Mouse (Mus musculus) adrenal gland, adult (tissue): ENCODE measurements around the gene Ctdsp1.

Source experiments
- DNase-seq, 2 experiments: peaks; one replicate each; pipeline ENCODE4 v3.0.0; 2022 to 2023; ENCODE audit warnings: low spot score in 1 of 2; ENCODE audit not compliant: inconsistent age in 2 of 2

Ctdsp1 gene

DNA sequence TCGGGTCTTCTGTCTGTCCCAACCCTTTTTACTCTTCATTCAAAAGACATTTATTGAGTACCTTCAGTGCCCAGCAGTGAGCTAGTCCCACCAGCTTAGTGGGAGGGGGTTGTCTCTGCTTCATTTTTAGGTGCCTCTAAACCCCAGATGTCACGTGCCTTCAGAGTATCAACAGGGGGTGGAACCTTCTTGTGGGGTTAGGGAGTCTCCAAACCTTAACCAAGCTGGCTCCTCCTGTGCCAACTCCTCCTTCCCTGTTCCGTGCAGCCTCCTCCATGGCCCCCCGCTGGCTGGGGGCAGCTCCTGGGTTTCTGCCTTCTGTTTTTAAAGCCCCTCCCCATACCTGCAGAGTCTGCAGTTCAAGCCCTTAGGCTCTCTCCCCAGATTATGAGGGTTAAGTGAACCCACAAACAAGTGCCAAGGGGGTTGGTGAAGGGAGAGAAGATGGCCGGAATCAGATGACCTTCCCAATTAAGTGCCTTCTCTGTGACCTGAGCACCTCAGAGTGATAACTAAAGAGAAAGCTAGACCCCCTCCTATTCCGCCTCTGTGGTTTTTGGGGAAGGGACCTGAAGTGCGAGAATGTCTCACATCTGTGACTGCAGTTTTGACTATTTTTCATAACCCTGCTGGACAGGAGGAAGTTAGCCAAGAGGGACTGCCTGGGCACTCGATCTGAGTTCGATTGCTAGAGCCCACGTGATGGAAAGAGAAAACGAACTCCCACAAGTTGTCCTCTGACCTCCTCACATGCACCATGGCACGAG, 5.3 kb downstream of the Ctdsp1 start:
- DNase-seq: peak; percentile 70 to 89

- peak; percentile 100 for DNase-seq
Observed at GRCm38 (mm10) chr1:74397268-74397918, 6.1 kb downstream of the Ctdsp1 start.

DNA sequence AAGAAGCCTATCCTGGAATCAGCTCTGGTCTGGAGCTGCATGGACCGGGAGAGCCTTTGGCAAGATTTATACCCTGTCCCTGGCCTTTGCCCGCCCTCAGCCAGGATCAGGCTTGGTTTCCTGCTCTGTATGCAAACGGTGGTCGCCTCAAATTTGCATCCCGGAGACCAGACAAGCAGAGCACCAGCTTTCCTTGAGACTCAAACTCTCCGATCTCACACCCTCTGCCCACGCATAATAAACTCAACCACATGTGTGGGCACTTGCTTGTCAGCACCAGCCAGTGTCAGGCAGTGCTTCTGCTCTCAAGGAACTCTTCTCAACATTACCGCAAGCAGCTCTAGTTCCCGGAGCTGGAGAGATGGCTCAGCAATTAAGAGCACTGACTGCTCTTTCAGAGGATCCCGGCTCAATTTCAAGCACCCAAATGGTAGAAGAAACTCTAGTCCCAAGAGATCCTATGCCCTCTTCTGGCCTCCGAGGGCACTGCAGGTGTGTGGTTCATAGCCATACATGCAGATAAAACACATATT, 6.7 kb downstream of the Ctdsp1 start:
- peak; percentile 75 to 91 for DNase-seq

GRCm38 (mm10) chr1:74400531-74400930, 9.2 kb downstream of the Ctdsp1 start:
- DNase-seq: no peak

DNA sequence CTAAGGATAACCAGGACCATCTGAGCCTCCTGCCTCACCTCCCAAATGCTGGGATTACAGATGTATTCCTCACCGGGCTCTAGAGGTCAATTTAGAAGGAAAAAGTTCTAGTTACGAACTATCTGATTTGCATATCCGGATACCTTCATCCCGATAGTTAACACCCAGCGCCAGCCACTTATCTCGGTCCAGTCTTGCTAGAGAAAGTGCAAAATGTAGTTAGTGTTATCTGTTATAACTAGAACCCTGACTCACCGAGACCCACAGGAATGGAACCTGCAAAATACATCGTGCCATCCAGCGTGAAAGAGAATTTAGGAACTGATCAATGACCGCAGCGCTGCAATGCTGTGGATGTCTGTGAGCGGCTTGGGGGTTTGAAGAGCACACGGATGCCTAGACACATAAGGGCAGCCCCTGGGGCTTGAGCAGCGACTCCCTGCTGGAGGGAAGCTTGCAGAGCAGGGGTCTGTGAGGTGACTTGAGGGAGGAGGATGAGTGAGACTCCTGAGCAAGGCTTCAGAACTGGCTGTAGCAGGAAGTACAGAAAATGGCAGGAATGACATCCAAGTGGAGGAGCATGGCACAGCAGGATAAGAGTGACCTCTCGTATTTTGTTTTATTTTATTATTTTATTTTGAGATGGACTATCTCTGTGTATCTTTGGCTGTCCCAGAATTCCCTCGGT, 9.8 kb downstream of the Ctdsp1 start:
- DNase-seq: no peak

DNA sequence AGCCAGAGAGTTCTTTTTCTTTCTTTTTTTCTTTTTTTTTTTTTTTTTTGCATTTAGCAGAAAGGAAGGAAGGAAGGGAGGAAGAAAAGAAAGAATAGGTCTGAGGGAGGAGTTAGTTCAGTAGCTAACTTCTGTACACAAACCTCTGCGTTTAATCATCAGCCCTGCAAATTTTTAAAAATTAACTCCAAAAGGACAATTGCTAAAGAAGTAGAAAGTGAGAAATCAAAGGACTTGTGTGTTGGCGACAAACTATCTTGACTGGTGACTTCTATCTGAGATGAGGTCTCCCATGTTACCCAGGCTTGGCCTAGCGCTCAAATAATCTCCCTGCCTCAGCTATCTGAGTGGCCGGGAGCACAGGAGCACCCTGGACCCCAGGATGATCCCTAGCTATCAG, 12.9 kb downstream of the Ctdsp1 start:
- DNase-seq: no peak

GRCm38 (mm10) chr1:74408589-74409504, 17.5 kb downstream of the Ctdsp1 start, which contains the start of gene Vil1:
Gene Vil1 (plus strand): TSS chr1:74409376.
- no peak for DNase-seq

DNA sequence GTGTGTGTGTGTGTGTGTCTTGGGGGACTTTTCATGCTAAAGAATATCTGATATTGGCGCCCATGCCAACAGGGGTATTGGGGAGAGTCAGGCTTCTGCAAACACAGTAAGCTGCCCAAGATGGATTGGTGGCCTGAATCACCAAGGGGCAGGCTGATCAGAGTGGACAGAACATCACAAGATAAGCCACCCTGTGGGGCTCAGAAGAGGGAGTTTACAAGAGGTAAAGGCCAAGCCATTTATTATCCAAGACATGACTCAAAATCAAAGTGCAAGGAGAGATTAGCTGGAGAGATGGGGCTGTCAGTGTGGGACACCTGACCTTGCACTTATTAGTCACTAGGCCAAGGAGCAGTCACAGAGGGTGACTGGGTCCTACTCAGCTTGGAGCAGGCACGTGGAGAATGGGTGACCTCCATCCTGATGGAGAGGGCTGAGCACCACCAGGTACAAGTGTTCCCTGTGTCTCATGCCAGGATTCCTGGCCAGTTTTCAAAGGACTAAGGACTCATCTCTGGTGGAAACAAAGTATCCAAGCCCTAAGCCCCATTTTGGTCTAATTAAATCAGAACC, 20.5 kb downstream of the Ctdsp1 start:
- peak; percentile 85 to 91 for DNase-seq

GRCm38 (mm10) chr1:74412711-74413110, 21.4 kb downstream of the Ctdsp1 start:
- DNase-seq: no peak

DNA sequence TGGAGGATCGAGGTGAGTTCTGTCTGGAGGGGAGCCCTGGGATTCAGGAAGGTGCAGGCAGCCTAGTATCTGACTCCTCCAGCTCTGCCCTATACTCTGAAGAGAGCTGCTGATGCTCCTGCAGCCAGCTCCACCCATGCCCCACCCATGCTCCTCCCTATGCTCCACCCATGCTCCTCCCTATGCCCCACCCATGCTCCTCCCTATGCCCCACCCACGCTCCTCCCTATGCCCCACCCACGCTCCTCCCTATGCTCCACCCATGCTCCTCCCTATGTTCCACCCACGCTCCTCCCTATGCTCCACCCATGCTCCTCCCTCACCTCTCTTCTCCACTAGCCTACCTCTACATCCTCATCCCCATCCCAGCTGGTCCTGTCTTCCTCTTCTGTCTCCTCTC, 23.8 kb downstream of the Ctdsp1 start:
- DNase-seq: peak; percentile 62 to 80

DNA sequence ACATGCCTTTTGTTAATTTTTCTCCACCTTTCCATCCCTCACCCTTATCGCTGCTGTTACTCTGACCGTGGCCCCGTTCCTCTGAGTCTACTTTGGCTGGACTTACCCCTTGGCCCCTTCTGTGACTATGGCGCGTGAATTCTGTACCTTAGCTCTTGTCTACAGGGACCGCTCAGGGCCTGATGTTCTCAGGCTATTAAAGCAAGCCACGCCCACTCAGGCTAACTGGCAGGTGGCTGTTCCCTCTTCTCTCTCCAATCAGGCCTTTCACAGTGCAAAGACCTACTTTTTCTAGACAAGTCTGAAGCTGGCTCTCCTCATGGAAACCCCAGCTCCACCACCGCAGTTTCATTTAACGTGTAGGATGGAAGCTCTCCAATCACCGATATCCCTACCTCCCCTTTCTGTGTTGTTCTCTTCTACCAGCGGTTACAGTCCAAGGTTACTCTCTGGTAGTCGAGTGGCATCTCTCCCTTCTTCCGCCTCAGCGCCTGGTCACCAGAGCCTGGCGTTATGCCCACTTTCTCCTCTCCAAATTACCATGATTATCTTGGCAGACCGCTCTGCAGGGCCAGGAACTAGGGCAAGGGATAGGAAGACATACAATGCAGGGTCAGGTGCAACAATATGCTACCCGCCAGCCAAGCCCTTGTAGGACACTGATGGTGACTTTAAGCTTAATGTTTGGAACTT, 27.6 kb downstream of the Ctdsp1 start:
- peak; percentile 79 to 89 for DNase-seq

DNA sequence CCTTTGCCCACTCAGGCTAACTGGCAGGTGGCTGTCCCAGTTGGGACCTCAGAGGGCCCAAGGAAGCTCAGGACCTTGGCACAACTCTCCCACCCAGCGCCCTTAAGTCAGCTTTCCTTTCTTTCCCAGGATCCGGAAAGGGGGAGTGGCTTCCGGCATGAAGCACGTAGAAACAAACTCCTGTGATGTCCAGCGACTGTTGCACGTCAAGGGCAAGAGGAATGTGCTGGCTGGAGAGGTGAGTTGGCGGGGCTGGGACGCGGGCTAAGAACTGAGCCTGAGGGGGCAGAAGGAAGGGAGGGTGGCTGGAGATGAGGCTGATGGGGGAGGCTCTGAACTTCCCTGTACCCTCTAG, 28.1 kb downstream of the Ctdsp1 start:
- peak in 1 of 2 experiments; percentile 54 for DNase-seq

DNA sequence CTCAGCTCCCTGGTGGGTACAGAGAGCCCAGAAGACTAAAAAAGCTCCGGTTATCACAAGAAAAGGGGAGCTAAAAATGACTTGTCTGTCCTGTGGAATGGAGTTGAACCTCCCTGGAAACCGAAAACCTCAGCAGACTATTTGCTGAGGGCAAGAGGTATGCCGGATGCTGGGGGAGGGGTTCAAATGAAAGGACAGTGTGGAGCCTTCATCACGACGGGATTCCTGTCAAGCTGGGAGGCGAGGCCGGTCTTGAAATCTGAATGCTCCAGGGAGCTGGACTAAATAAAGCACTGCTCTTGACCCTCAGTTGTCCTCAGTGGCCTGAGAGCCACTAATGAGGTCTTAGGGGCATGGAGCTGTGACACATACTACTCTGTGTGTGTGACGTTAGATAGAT, 31.8 kb downstream of the Ctdsp1 start:
- DNase-seq: no peak

DNA sequence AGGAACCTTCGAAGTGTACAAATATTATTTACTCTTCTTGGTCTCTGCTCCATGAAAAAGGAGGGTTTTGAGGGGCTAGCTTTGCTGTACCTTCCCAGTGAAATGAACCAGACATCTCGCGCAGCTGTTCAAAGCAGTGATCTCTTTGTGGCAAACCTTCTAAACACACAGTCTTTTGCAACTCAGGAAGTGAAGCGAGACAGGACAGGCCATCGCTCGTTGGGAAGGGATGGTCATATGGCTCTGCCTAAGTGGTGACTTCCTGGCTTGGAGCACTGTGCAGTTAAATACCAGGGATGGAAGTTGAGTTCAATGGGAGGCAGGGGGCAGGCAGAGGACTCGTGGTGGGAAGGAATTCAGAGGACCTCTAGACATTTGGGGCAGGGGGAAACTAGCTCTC, 34.5 kb downstream of the Ctdsp1 start:
- DNase-seq: no peak

GRCm38 (mm10) chr1:74433220-74433619, 41.9 kb downstream of the Ctdsp1 start:
- no peak for DNase-seq

- DNase-seq: peak in 1 of 2 experiments; percentile 62
Observed at GRCm38 (mm10) chr1:74434596-74434995, 43.3 kb downstream of the Ctdsp1 start.

GRCm38 (mm10) chr1:74435563-74435962, 44.3 kb downstream of the Ctdsp1 start:
- DNase-seq: no peak

DNA sequence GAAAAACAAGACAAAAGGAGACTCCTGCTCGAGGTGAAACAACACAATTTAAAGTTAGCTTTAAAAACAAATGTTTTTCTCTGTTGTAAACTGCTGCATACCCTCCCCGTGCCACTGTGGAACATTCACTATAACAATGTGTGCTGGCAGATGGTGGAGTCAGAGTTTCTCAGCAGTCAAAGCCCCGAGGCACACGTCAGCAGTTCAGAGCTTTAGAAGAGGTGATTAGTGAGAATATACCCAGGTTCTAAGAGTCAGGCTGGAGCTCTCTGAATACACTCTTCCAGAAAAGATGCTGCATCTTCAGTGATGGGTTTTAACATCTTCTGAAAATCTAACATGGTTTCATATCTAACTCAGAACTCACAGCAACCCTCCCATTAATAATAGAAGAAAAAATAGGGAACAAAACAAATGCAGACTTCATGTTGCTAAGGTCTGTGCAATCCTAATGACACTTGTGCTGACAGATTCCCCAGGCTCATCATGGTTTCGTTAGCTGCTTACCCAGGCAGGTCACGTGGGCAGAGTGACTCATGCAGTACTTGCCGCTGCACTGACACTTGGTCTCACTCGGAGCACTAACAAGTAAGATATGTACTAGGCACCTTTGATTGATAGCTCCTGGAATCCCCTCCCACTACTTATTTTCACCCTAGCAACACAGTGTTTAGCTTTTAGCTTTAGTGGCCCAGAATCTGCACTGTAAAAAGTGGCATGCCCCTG, 46.6 kb downstream of the Ctdsp1 start:
- DNase-seq: peak; percentile 89 to 94
